Mouse (Mus musculus) cortical plate, adult 2 months (tissue): ENCODE results near the gene Keap1.

Experiments used
- CTCF ChIP-seq: fragments of 200-500 bp; IDR thresholded peaks from 2 replicates; pipeline ENCODE4 v1.5.1; 2011; ENCODE audit warnings: mild to moderate bottlenecking, control low read depth, low read length; ENCODE audit not compliant: insufficient read depth; ENCODE audit errors: extremely low read depth
- POLR2A ChIP-seq: fragments of 200-500 bp; IDR thresholded peaks from 2 replicates; pipeline ENCODE4 v1.6.1; 2011; ENCODE audit warnings: mild to moderate bottlenecking, low read length, control low read depth; ENCODE audit not compliant: insufficient read depth; ENCODE audit errors: extremely low read depth

- TF ChIP-seq CTCF (no peak), POLR2A (0 out of 2 replicates have a peak, but pooled peaks have one; percentile 35)
Measured at GRCm38 (mm10) chr9:21238733-21239464, at the start of gene Keap1.
